Mouse (Mus musculus): ENCODE results near the gene Col17a1. TPM values are rescaled to one million over a fixed set of nuclear protein-coding genes. Genes with fewer than 3 reads are reported as not detected.

Gene Col17a1
- total RNA-seq, 2 experiments from 2014 or later: not detected

DNA sequence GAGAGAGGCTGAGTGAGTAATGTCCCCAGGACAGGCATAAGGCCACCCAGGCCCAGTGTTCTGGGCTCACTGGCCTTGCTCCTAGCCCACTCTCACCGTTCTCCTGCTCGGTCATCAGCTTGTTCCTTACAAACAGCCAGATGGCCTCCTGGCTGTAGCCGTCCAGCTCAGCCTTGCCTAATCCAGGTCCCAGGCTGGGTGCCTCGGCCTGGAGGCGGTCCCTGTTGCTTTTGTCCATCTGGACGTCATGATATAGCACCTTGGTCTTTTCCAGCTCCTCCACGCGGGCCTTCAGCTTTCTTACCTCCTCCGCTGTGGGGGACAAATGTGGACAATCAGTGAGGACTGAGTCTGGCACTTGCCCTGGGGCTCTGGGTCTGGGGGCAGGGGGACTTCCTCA is 23.5 kb downstream of the Col17a1 start:
- ATAC-seq (replicated peaks; ENCODE audit: poor library complexity): no peak

DNA sequence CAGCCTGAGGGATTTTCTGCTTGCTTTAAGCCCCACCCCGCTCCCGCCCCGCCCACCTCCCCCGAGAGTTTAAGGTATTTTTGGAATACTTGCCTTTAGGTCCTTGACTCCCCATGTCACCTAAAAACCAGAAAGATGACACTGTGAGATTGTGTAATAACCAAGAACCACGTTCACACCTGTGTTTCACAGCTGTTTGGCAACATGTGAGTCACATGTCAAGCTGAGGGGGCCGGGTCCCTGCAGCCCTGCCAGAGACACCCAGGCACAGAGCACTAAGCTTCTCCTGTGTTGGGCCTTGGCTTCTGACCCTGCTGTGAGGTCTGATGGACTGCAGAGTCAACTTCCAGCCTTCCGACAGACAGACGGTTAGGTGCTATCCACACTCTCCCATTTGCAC is 24.3 kb downstream of the Col17a1 start:
- ATAC-seq (replicated peaks; ENCODE audit: poor library complexity): no peak

DNA sequence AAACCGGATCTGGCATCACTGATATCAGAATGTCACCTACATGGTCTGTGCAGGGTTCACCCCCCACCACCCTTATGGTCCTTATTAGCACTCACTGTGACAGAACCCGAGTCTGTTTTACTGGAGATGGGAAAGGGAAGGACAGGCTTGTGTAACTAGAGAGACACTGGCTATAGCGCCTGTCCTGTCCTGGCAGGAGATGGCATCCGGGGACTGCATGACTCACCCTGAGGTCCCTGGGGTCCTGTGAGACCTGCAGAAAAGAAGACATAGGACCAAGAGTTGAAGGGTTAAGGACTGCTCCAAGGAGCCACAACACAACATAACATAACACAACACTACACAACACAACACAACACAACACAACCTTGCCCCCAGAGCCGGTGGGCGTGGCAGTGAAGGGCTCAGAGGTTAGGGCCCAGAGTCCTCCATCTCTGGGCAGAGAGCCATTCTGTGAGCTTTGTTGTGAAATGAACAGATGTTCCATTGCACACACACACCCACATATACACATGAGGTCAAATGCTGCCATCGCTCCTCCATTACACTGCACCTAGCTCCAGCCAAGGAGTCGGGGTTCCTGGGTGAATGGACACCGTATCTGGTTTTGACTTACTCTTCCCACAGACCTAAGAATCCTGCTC is 32.0 kb downstream of the Col17a1 start:
- no peak for ATAC-seq (replicated peaks; ENCODE audit: poor library complexity)

GRCm38 (mm10) chr19:47658914-47659535 is 32.9 kb downstream of the Col17a1 start:
- peak; percentile 71 for ATAC-seq (replicated peaks; ENCODE audit: poor library complexity)

DNA sequence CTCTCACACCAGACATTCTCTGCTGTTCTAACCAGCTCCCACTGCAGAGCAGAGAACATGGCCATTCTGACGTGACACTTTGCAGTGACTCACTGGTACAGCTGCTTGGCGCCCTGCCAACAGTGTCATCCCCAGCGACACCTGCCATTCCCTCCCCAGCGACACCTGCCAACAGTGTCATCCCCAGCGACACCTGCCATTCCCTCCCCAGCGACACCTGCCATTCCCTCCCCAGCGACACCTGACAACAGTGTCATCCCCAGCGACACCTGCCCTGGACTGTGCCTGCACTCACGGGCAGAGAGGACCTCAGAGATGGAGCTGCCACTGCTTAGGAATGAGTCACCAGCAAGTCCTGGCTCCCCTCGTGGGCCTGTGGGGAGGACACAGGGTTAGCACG is 37.0 kb downstream of the Col17a1 start:
- no peak for ATAC-seq (replicated peaks; ENCODE audit: poor library complexity)

GRCm38 (mm10) chr19:47653173-47653572 is 38.7 kb downstream of the Col17a1 start:
- no peak for ATAC-seq (replicated peaks; ENCODE audit: poor library complexity)

DNA sequence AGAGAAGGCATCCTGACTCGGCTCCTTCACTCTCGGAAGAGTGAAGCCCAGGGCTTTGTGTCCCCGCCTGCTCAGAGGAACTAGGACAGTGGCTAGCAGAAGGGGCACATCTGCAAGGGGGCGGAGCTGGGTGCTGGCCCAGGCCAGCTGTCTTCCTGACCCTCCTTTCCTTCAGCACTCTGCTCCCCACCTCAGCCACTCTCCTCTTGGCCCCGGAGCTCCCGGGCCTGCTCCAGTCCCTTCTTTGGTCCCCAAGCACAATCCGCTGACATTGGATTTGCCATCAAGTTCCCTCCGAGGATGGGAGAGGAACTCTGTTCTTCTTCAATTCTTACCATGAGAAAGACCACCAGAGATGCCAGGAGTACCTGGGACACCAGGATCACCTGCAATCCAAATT is 39.6 kb downstream of the Col17a1 start:
- no peak for ATAC-seq (replicated peaks; ENCODE audit: poor library complexity)

DNA sequence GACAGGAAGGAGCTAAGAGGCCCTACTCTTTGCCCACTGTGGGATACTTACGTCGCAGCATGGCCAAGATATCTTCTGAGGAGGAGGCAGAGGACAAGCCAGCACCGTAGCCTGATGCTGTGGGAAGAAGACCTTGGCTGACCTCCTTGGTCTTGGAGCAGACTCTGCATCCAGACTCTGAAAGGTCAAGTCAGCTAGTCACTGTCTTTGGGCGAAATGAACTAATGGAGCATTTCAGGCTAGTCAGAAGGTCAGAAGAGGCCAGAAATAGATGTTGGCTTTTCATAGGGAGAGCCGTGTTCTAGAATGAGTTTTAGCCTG is 40.8 kb downstream of the Col17a1 start:
- ATAC-seq (replicated peaks; ENCODE audit: poor library complexity): no peak

- ATAC-seq (replicated peaks; ENCODE audit: poor library complexity): peak; percentile 17; the same call in 1 of the 2 replicates
These were observed 41.3 kb downstream of the Col17a1 start for GRCm38 (mm10) chr19:47650366-47651159.

- no peak for ATAC-seq (replicated peaks; ENCODE audit: poor library complexity)
These were observed 42.8 kb downstream of the Col17a1 start for GRCm38 (mm10) chr19:47649071-47649470.

DNA sequence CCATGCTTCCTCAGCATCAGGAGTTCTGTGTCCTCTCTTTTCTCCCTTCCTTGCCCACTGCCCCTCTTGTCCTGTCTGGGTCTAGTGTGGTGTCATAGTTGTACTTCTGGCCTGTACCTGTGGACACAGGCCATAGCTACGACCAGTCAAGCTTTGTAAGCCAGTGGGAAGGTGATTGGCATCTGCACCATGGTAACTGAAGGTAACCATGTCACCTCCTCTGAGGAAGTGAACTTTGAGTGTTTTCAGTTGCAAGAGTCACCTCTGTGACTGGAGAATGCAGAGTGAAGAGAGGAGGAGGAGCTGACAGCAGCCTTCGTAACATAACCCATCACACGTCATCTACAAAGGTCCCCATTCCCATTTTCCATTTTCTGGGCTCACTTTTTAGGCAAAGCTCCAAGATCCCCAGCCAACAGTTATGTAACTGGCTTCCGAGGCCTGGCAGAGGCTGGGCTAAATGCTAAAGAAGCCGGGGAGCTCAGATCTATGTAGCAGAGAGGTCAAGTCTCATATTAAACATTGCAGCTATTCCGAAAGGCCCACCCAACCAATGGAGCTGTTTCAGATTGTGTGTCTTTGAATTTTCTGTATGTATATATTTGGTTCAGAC is 45.3 kb downstream of the Col17a1 start:
- ATAC-seq (replicated peaks; ENCODE audit: poor library complexity): no peak

GRCm38 (mm10) chr19:47645583-47645982 is 46.3 kb downstream of the Col17a1 start:
- no peak for ATAC-seq (replicated peaks; ENCODE audit: poor library complexity)

DNA sequence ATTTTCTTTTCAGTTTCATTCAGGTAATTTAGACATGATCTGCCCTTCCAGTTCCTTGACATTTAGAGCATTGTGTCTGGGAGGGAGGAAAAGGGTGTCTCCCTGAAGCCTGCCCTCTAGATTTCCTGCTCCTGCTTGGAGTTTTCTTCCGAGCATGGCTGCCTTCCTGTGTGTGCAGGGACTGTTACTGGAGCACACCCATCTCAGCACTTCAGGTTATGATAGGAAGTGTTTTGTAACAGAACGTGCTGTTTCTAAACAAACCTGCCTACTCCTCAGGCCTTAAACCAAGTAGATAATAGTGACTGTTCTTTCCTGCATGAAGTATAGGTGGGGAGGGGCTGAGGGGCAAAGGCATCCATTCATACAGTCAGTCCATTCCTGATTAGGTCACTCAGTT is 48.0 kb downstream of the Col17a1 start:
- ATAC-seq (replicated peaks; ENCODE audit: poor library complexity): no peak

GRCm38 (mm10) chr19:47635380-47635779 is 56.5 kb downstream of the Col17a1 start:
- no peak for ATAC-seq (replicated peaks; ENCODE audit: poor library complexity)

- no peak for ATAC-seq (replicated peaks; ENCODE audit: poor library complexity)
These were observed 60.1 kb downstream of the Col17a1 start for GRCm38 (mm10) chr19:47631799-47632198.

DNA sequence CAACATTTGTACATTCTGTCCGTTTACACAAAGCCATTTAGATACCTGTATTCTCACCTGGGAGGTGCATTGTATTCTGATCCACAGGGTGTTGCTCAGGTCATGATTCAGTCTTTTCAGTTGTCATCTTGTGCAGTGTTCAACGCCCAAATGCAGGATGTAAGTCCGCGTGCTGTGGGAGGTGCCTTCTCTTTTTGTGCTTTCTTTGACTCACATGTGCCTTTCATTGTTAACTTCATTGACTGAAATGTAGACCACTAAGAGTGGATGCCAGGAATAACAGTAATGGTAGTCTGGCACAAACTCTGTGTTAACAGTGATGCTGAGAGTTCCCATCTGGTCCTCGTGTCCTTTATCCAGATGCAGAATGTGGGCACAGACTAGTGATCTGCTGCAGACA is 61.5 kb downstream of the Col17a1 start:
- ATAC-seq (replicated peaks; ENCODE audit: poor library complexity): no peak

DNA sequence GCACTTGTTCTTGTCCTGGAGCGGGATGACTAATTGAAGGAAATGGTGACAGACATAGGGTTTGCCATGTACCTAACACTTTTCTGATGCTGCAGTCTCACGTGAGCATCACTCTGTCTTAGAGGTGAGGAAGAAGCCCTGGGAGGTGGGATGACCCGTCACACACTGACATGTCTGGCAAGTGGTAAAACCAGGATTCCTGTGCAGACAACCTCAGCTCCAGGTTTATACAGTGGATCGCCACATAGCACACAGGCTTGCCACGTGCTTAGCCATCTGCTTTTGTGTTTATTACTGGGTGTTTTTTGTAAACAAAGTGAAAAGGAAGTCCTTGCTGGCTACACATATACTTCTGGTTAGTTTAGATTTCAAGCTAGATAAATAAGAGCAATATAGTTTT is 62.8 kb downstream of the Col17a1 start:
- ATAC-seq (replicated peaks; ENCODE audit: poor library complexity): no peak

- ATAC-seq (replicated peaks; ENCODE audit: poor library complexity): no peak
These were observed 64.4 kb downstream of the Col17a1 start for GRCm38 (mm10) chr19:47627450-47627849.

- no peak for ATAC-seq (replicated peaks; ENCODE audit: poor library complexity)
These were observed 66.8 kb downstream of the Col17a1 start for GRCm38 (mm10) chr19:47624940-47625711.

DNA sequence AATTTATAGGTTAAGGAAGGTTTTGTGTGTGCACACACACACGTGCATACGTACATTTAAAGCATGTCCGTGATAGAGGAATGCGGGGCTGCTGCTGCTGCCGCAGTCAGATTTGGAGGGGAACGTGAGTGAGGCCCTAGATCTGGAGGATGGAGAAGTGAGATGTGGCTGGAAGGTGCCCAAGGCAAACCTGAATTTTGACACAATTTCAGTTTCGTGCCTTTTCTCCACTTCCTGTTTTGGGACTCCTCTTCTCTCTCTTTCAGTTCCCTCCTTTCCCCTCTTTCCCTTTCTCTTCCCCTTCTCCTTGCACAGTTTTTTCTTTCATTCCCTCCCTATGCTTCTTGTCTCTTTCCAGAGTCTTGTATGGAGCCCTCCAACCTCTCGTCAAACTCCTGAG is 70.4 kb downstream of the Col17a1 start:
- peak; percentile 72 for ATAC-seq (replicated peaks; ENCODE audit: poor library complexity)

DNA sequence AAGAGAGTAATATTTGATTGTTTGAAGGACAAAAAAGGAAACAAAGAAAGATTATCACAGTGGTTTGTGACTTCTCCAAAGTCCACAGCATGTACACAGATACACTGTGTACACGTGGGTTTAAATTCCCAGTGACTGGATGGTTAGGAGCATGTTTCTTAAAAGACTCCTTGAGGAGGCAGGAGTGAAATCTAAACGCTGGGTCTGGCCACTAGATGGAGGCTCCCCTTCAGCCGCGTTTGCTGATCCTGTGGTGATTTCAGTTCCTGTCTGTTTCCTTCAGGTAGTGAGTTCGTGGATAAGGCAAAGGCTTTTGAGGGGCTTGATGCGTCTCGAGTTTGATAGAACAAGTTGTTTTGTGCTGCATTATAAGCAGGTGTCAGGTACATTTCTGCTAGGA is 78.5 kb downstream of the Col17a1 start:
- no peak for ATAC-seq (replicated peaks; ENCODE audit: poor library complexity)

Data from megakaryocyte progenitor cell, adult 5-6 weeks (primary cell).